Mouse (Mus musculus) brain, embryonic 14.5 days (tissue): ENCODE data around the gene Gm28035.

ENCODE experiments used
- CTCF ChIP-seq: fragments of 200-500 bp; IDR thresholded peaks from 2 replicates; pipeline ENCODE4 v1.5.1; 2012; ENCODE audit warnings: inconsistent platforms, mild to moderate bottlenecking, moderate library complexity, borderline replicate concordance; ENCODE audit not compliant: insufficient read depth, insufficient read length; ENCODE audit errors: extremely low read depth
- POLR2A ChIP-seq: fragments of 200-500 bp; IDR thresholded peaks from 2 replicates; pipeline ENCODE4 v1.6.1; 2012; ENCODE audit warnings: mild to moderate bottlenecking, inconsistent platforms, borderline replicate concordance; ENCODE audit not compliant: poor library complexity, insufficient read depth, insufficient read length, severe bottlenecking; ENCODE audit errors: extremely low read depth

DNA sequence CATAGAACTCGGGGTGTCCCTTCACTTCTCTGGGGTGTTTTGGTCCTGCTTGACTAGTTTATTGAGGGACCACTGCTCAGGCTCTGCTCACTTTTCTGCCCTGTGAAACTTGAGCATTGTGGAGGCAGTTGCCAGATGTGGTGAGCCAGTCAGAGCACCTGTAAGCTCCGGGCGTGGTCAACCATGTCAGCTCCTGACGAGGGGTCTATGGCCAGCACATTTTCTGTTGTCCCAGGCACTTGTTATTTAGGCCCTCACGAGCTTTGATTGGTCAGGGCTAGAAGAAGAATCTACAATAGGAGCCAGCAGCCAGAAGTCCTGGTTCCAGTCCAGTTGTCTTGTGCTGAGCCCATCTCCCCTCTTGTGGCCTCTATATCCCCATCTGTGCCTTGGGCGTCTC lies 23.4 kb downstream of the Gm28035 start:
- TF ChIP-seq POLR2A (no peak), CTCF (no peak)
